Mouse (Mus musculus) heart, postnatal 25 days (tissue): ENCODE results near the gene Cyld. TPM values are rescaled to one million over a fixed set of nuclear protein-coding genes. Genes with fewer than 3 reads are reported as not detected.

Source experiments
- DNase-seq: peaks from one replicate; pipeline ENCODE4 v3.0.0; 2022; ENCODE audit warnings: low spot score
- intact Hi-C: fragments of 180-260 bp; cut with DNase I; formaldehyde crosslinking; loops from one replicate; pipeline ENCODE4 v1.15.1; 2025
- total RNA-seq, 2 experiments: library from RNA; stranded (reverse); gene quantifications; 2 replicates each; pipeline ENCODE4 v1.2.3; 2021

Gene Cyld
- total RNA-seq, 2 experiments from 2014 or later, result 25.5 to 29.1 TPM

- DNase-seq, result no peak
- intact Hi-C loops, result no loop called here
These were observed 10.5 kb upstream of the Cyld start for GRCm38 (mm10) chr8:88686226-88686905.

GRCm38 (mm10) chr8:88686906-88687235 lies 10.0 kb upstream of the Cyld start:
- intact Hi-C loops, result no loop called here
- no peak for DNase-seq

- intact Hi-C loops, result no loop called here
These were observed 7.7 kb upstream of the Cyld start for GRCm38 (mm10) chr8:88689151-88689550.

GRCm38 (mm10) chr8:88689891-88690290 lies 6.9 kb upstream of the Cyld start:
- no peak for DNase-seq
- intact Hi-C loops, result loop anchor here (10.0 kb wide), 1 partner anchor 425 kb away; no protein-coding TSS in a partner anchor

More at GRCm38 (mm10) chr8:88689151-88689550, 7.7 kb upstream of the Cyld start:
- DNase-seq, result no peak

GRCm38 (mm10) chr8:88691342-88691948 lies 5.4 kb upstream of the Cyld start:
- DNase-seq, result no peak
- intact Hi-C loops, result loop anchor here (10.0 kb wide), 1 partner anchor 427 kb away; no protein-coding TSS in a partner anchor

- no peak for DNase-seq
- intact Hi-C loops, result loop anchor here (10.0 kb wide), 1 partner anchor 427 kb away; no protein-coding TSS in a partner anchor
These were observed 4.9 kb upstream of the Cyld start for GRCm38 (mm10) chr8:88691961-88692360.

- no peak for DNase-seq
- intact Hi-C loops, result loop anchor here (10.0 kb wide), 1 partner anchor 428 kb away; no protein-coding TSS in a partner anchor
These were observed 4.0 kb upstream of the Cyld start for GRCm38 (mm10) chr8:88692866-88693265.

GRCm38 (mm10) chr8:88693376-88693775 lies 3.5 kb upstream of the Cyld start:
- DNase-seq, result no peak
- intact Hi-C loops, result loop anchor here (10.0 kb wide), 1 partner anchor 429 kb away; no protein-coding TSS in a partner anchor

- DNase-seq, result no peak
- intact Hi-C loops, result loop anchor here (10.0 kb wide), 1 partner anchor 429 kb away; no protein-coding TSS in a partner anchor
These were observed 2.5 kb upstream of the Cyld start for GRCm38 (mm10) chr8:88694291-88694690.

- intact Hi-C loops, result loop anchor here (5.0 to 10.0 kb wide), 3 partner anchors 64 to 431 kb away; partner anchors contain the start of gene Brd7
- DNase-seq, result no peak
These were observed 600 bp upstream of the Cyld start for GRCm38 (mm10) chr8:88696228-88696627.

GRCm38 (mm10) chr8:88697642-88698031 lies 809 bp downstream of the Cyld start:
- intact Hi-C loops, result loop anchor here (5.0 to 10.0 kb wide), 3 partner anchors 65 to 433 kb away; partner anchors contain the start of gene Brd7
- DNase-seq, result no peak

- no peak for DNase-seq
- intact Hi-C loops, result loop anchor here (5.0 to 10.0 kb wide), 3 partner anchors 66 to 433 kb away; partner anchors contain the start of gene Brd7
These were observed 1.2 kb downstream of the Cyld start for GRCm38 (mm10) chr8:88698048-88698447.

- intact Hi-C loops, result no loop called here
- DNase-seq, result no peak
These were observed 4.8 kb downstream of the Cyld start for GRCm38 (mm10) chr8:88701611-88702010.

- intact Hi-C loops, result no loop called here
- DNase-seq, result no peak
These were observed 6.0 kb downstream of the Cyld start for GRCm38 (mm10) chr8:88702816-88703215.

- DNase-seq, result no peak
- intact Hi-C loops, result no loop called here
These were observed 26.6 kb downstream of the Cyld start for GRCm38 (mm10) chr8:88723256-88723963.

GRCm38 (mm10) chr8:88755175-88755791 lies 58.5 kb downstream of the Cyld start:
- intact Hi-C loops, result loop anchor here (10.0 kb wide), 1 partner anchor 1030 kb away; no protein-coding TSS in a partner anchor
- DNase-seq, result peak; percentile 26

- intact Hi-C loops, result no loop called here
- DNase-seq, result no peak
These were observed 65.2 kb downstream of the Cyld start for GRCm38 (mm10) chr8:88761980-88762379.

GRCm38 (mm10) chr8:88771241-88771640 lies 74.4 kb downstream of the Cyld start:
- intact Hi-C loops, result no loop called here
- no peak for DNase-seq

- intact Hi-C loops, result no loop called here
- DNase-seq, result no peak
These were observed 77.9 kb downstream of the Cyld start for GRCm38 (mm10) chr8:88774593-88775297.
